Mouse (Mus musculus) kidney, postnatal 0 days (tissue): ENCODE measurements around the gene Stox2. TPM values are rescaled to one million over a fixed set of nuclear protein-coding genes. Genes with fewer than 3 reads are reported as not detected.

Experiments
- ATAC-seq: fragments of 200-750 bp; cut with Nextera tagmentation; replicated peaks from 2 replicates; pipeline ENCODE4 v1.8.0; 2017; ENCODE audit warnings: low read depth, moderate number of reproducible peaks, moderate TSS enrichment, moderate library complexity; ENCODE audit not compliant: low FRiP score
- DNase-seq: peaks from one replicate; pipeline ENCODE4 v3.0.0-alpha.2; 2016; ENCODE audit warnings: low spot score
- H3K27ac ChIP-seq: fragments of 300-500 bp; sonication (generic); 2 replicates; pipeline ENCODE4 v1.5.1; 2014; ENCODE audit warnings: mild to moderate bottlenecking
- H3K27me3 ChIP-seq: fragments of 300-500 bp; sonication (generic); 2 replicates; pipeline ENCODE4 v1.6.1; 2014; ENCODE audit warnings: low read length, mixed read lengths; ENCODE audit not compliant: insufficient read depth
- H3K36me3 ChIP-seq: fragments of 300-500 bp; sonication (generic); 2 replicates; pipeline ENCODE4 v1.6.1; 2014; ENCODE audit warnings: low read length, mixed read lengths; ENCODE audit not compliant: insufficient read depth
- H3K4me1 ChIP-seq: fragments of 300-500 bp; sonication (generic); replicated peaks from 2 replicates; pipeline ENCODE4 v1.6.1; 2014; ENCODE audit warnings: antibody characterized with exemption, low read length, mixed read lengths; ENCODE audit not compliant: insufficient read depth
- H3K4me2 ChIP-seq: fragments of 300-500 bp; sonication (generic); 2 replicates; pipeline ENCODE4 v1.6.1; 2014; ENCODE audit warnings: mild to moderate bottlenecking, low read length, moderate library complexity, mixed read lengths
- H3K4me3 ChIP-seq: fragments of 300-500 bp; sonication (generic); replicated peaks from 2 replicates; pipeline ENCODE4 v1.5.1; 2014; ENCODE audit warnings: low read depth, low read length
- H3K9ac ChIP-seq: fragments of 300-500 bp; sonication (generic); 2 replicates; pipeline ENCODE4 v1.6.1; 2014; ENCODE audit warnings: low read depth, low read length
- H3K9me3 ChIP-seq: fragments of 300-500 bp; sonication (generic); replicated peaks from 2 replicates; pipeline ENCODE4 v1.6.1; 2016; ENCODE audit warnings: low read length, inconsistent platforms, mixed read lengths
- CTCF ChIP-seq: IDR thresholded peaks from 2 replicates; pipeline ENCODE4 v1.5.1; 2016; ENCODE audit warnings: antibody characterized with exemption, low read depth, mild to moderate bottlenecking, moderate library complexity
- WGBS: fragments of 180-500 bp; shearing (Covaris S2); extraction: QIAGEN DNeasy Blood & Tissue Kit; methylation state at CpG from one replicate; pipeline ENCODE4 v1.1.7; 2014; 5-methylcytosine and 5-hydroxymethylcytosine counted together
- polyA plus RNA-seq: library from polyadenylated mRNA; unstranded; fragments of >200 nt; fragmentation: Nextera tagmentation; extraction: Ambion mirVana; gene quantifications from 2 replicates; pipeline ENCODE4 v1.2.1, GENCODE M21; 2015

The Stox2 gene
- polyA plus RNA-seq, 1 experiment from 2014 or later, result 8.8 TPM

GRCm38 (mm10) chr8:47370421-47371080, 75.6 kb downstream of the Stox2 start:
- DNase-seq (peak; percentile 94), ATAC-seq (no peak; the same call in 1 of the 2 replicates)
- Histone ChIP-seq H3K27me3 (no peaks in the 10 kb centered on the region), H3K4me1 (0 out of 2 replicates have a peak, but pooled peaks cover 3% of the 10 kb centered on the region), H3K4me3 (no peak overlapping the region), H3K9me3 (no peaks in the 10 kb centered on the region), H3K27ac (no peak overlapping the region), H3K36me3 (no peaks in the 10 kb centered on the region), H3K4me2 (no peak overlapping the region), H3K9ac (no peak overlapping the region)
- peak; percentile 98 for TF ChIP-seq CTCF
- WGBS, result 24% methylated on average over 15 of the region's 15 CpGs

- no peak for DNase-seq
- H3K36me3 ChIP-seq, result no peaks in the 10 kb centered on the region
- no peak for TF ChIP-seq CTCF
- H3K27ac ChIP-seq, result no peak overlapping the region
- no peaks in the 10 kb centered on the region for H3K9me3 ChIP-seq
- H3K27me3 ChIP-seq, result no peaks in the 10 kb centered on the region
- H3K4me3 ChIP-seq, result no peak overlapping the region
- WGBS, result 86% methylated on average over 15 of the region's 15 CpGs
- ATAC-seq, result no peak
- no peak overlapping the region for H3K9ac ChIP-seq
- 0 out of 2 replicates have a peak, but pooled peaks cover 3% of the 10 kb centered on the region for H3K4me1 ChIP-seq
- H3K4me2 ChIP-seq, result no peak overlapping the region
These were observed 76.2 kb downstream of the Stox2 start for GRCm38 (mm10) chr8:47369949-47370348.

DNA sequence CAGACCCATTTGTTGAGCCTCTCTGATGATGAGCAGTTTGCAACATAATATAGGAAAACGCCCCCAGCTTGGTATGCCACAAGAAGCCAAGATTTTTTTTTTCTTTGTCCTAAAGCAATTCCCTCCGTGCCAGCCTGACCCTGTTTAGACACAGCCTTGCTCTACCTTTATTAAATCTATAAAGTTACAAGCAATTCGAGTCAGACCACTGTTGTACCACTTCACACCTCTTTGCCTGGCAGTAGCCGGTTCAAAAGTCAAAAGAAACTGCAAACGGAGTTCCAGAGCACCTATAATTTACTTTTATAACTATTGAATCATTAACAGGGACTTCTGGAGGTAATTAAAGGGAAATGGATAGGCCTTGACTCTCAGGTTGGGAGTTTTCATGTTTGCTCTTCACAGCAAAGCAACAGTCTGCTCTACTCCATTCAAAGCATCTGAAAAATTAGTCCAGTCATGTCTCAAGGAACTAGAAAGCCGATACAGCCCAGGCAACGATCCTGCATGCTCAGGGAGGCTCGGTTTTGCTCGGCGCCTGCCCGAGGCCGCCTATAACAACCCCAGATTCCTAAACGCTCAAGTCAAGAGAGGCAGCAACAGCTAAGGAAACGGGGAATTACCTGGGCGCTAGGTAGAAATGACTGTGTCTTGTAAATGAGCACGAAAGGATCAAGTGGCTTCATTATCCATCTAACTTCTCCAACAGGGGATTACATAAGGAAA, 77.0 kb downstream of the Stox2 start:
- ATAC-seq, result no peak

GRCm38 (mm10) chr8:47367029-47367428, 79.1 kb downstream of the Stox2 start:
- WGBS, result 78% methylated on average over 6 of the region's 6 CpGs
- Histone ChIP-seq H3K27ac (no peak overlapping the region), H3K4me2 (no peak overlapping the region), H3K27me3 (no peaks in the 10 kb centered on the region), H3K9ac (no peak overlapping the region), H3K4me1 (0 out of 2 replicates have a peak, but pooled peaks cover 3% of the 10 kb centered on the region), H3K4me3 (no peak overlapping the region), H3K36me3 (no peaks in the 10 kb centered on the region), H3K9me3 (no peaks in the 10 kb centered on the region)
- DNase-seq (no peak), ATAC-seq (no peak)
- TF ChIP-seq CTCF, result no peak

More for the DNA sequence above, 77.0 kb downstream of the Stox2 start:
- Histone ChIP-seq H3K4me2 (no peak overlapping the region), H3K4me3 (no peak overlapping the region), H3K27me3 (no peaks in the 10 kb centered on the region), H3K36me3 (no peaks in the 10 kb centered on the region), H3K4me1 (0 out of 2 replicates have a peak, but pooled peaks cover 3% of the 10 kb centered on the region), H3K27ac (no peak overlapping the region), H3K9me3 (no peaks in the 10 kb centered on the region), H3K9ac (no peak overlapping the region)
- no peak for DNase-seq
- 49% methylated on average over 16 of the region's 16 CpGs for WGBS
- TF ChIP-seq CTCF, result no peak

DNA sequence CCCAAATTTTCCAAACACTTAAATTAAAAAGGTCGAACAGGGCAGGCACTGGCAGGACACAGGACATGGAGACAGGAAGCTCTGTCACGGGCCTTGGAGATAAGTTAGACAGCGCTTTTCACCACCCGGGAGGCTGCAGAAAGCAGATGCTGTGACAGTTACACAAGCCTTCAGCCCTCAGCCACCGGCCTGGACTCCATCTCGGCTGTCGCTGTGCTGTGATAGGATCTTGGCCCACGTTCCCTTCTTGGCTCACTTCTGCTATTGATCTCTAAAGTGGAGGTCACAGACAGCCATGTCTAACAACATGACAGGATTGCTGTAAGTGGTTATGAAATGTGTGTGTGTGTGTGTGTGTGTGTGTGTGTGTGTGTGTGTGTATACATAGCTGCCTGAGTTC, 82.9 kb downstream of the Stox2 start:
- H3K27me3 ChIP-seq, result no peaks in the 10 kb centered on the region
- no peak overlapping the region for H3K27ac ChIP-seq
- no peaks in the 10 kb centered on the region for H3K9me3 ChIP-seq
- TF ChIP-seq CTCF, result no peak
- 0 out of 2 replicates have a peak, but pooled peaks have one; percentile 36 for ATAC-seq
- H3K4me1 ChIP-seq, result no peaks in the 10 kb centered on the region
- H3K4me3 ChIP-seq, result no peak overlapping the region
- H3K36me3 ChIP-seq, result no peaks in the 10 kb centered on the region
- 16% methylated on average over 8 of the region's 8 CpGs for whole genome bisulfite sequencing
- no peak overlapping the region for H3K9ac ChIP-seq
- no peak overlapping the region for H3K4me2 ChIP-seq
- peak; percentile 76 for DNase-seq

DNA sequence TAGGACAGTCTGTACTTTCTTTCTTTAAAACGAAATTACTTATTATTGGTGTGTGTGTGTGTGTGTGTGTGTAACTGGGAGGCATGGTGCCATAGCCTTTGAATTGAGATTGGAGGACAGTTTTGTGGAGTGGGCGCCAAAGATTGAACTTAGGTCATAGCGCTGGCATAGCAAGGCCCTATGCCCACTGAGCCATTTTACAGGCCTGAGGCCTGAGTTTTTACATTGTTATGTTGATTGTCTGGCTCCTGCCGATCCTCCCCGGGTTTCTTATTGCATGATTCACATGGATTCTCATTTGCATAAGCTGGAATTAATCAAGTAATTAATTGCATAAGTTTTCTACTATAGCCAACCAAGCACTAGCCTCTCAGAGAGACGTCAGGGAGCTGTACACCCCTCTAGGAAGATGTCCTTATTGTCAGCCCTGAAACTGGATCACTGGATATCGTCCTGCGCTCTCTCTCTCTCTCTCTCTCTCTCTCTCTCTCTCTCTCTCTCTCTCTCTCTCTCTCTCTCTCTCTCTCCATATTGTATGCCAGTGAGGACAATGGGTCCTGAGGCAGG, 90.7 kb downstream of the Stox2 start:
- TF ChIP-seq CTCF, result no peak
- H3K9me3 ChIP-seq, result no peaks in the 10 kb centered on the region
- no peak overlapping the region for H3K9ac ChIP-seq
- H3K27ac ChIP-seq, result no peak overlapping the region
- WGBS, result 85% methylated on average over 8 of the region's 8 CpGs
- no peak overlapping the region for H3K4me3 ChIP-seq
- H3K27me3 ChIP-seq, result no peaks in the 10 kb centered on the region
- peaks cover 5% of the 10 kb centered on the region; the same call in 1 of the 2 replicates for H3K4me1 ChIP-seq
- DNase-seq (no peak), ATAC-seq (no peak)
- H3K4me2 ChIP-seq, result no peak overlapping the region
- H3K36me3 ChIP-seq, result no peaks in the 10 kb centered on the region
